Mouse (Mus musculus) kidney, postnatal 25 days (tissue): ENCODE results near the gene H2al1o.
"Not testable (repeated sequence)": the region's sequence is repeated elsewhere in the genome, so short reads cannot be mapped to it uniquely, and the experiment has no call there.

ENCODE experiments used
- DNase-seq, 2 experiments: peaks; one replicate each; pipeline ENCODE4 v3.0.0; 2021; ENCODE audit warnings: mixed read lengths in 2 of 2

H2al1o gene

DNA sequence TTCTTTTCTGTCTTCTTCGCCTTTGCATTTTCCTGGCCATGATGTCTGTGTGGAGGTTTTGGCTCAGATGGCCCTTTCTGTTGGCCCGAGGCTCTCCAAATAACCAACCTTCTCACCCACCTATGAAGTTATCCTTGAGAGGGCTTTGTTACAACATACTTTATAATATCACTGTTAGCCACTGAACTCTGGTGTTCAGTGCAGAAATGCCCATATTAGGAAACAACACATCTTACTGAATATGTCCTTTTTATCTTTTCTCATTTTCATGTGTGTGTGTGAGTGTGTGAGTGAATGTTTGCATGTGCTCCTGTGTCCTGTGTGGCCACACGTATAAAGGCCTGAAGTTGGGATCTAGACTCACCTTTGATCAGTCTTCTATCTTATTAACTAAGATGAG is at the start of gene H2al1o:
TSS of gene H2al1o (minus strand) at position 101 of the 400 bp plus-strand sequence.
- not testable (repeated sequence) for DNase-seq

DNA sequence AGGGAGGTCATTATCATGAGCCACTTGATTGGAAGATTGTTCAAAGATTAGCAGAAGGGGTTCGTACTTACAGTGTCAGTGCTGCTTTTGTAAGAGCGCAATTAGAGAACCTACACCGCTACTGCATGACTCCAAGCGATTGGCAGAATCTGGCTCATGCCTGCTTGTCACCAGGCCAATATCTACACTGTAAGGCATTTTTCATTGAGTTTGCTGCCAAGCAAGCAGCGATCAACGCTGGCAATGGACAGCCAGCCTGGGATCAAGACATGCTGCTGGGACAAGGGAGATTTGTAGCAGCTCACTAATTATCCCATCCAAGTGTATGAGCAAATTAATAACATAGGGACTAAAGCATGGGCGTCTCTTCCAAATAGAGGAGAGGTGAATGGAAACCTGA is 25.8 kb upstream of the H2al1o start:
- not testable (repeated sequence) for DNase-seq

DNA sequence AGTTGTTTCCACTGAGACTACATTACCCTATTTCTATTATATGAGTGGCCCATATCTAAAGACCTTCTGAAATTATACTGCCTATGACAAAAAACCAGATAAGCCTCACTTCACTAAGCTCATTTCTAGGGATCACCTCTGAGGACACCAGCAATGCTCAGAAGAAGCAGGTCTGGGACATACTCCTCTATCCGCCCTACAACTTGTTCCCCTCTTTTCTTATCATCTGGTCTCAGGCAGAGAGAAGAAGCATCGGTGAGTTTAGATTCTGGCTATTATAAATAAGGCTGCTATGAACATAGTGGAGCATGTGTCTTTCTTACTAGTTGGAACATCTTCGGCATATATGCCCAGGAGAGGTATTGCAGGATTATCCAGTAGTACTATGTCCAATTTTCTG is 35.3 kb downstream of the H2al1o start:
- no peak for DNase-seq
